Mouse (Mus musculus) cerebellum, adult 2 months (tissue): Measurements from ENCODE around the gene Sh3yl1.

Experiments used
- CTCF ChIP-seq: fragments of 200-500 bp; IDR thresholded peaks from 2 replicates; pipeline ENCODE4 v1.5.1; 2011; ENCODE audit warnings: low read depth, mild to moderate bottlenecking, control low read depth, low read length, moderate library complexity, borderline replicate concordance; ENCODE audit not compliant: insufficient read depth
- POLR2A ChIP-seq: fragments of 200-500 bp; IDR thresholded peaks from 2 replicates; pipeline ENCODE4 v1.6.1; 2011; ENCODE audit warnings: low read length, control low read depth, borderline replicate concordance; ENCODE audit not compliant: insufficient read depth

DNA sequence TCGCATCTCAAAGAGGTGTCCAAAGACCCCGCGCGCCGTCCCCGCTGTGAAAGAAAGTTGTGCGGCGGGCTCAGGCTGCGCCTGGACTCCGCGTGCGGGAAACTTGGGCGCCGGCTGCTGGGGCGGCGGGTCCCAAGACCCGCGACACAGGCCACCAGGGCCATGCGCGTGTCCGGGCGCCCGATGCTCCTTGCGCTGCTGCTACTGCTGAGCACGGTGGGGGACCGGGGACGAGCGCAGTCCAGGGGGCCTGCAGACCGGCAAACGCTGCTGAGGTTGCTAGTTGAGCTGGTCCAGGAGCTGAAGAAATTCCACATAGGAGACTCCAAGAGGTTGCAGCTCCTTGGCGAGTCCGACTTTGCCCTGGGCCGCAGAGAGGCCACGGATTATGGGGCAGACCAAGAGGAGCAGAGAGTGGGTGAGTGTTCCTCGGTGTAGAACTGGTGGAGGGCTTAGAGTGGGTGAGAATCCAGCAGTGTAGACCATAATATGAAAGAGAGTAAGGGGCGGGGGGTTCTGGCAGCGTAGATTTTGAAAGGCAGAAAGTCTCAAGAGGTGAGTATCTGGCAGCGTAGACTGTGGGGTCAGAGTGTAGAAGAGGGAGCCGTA is 26.7 kb upstream of the Sh3yl1 start:
- TF ChIP-seq CTCF, result no peak
- TF ChIP-seq POLR2A, result no peak
